Mouse (Mus musculus): ENCODE results near the gene Art2b. TPM values are rescaled to one million over a fixed set of nuclear protein-coding genes. Genes with fewer than 3 reads are reported as not detected.
"Not testable (repeated sequence)": the region's sequence is repeated elsewhere in the genome, so short reads cannot be mapped to it uniquely, and the experiment has no call there.

Gene Art2b
- polyA plus RNA-seq, 2 experiments = not detected

DNA sequence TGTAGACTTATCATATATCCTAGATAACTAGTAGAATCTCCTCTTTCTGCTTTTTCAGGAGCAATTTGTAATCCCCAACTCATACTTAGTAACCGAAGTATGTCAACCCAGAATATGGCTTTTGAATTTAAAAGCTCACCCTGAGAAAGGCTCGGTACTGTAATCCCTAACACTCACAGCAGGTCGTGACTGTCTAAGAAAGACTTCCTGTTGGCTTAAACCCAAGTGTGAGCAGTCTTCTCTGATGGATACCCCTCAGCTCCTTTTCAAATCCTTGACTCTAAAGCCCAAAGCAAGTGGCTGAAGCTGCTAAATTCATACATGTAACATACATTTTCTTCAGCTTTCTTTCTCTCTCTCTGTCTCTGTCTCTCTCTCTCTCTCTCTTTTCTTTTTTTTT is 11.0 kb downstream of the Art2b start:
- H3K4me2 ChIP-seq (replicated peaks; ENCODE audit: low read depth, low read length, severe bottlenecking) = no peak overlapping the region
- H3K4me3 ChIP-seq (replicated peaks; ENCODE audit: low read length) = no peak overlapping the region
- WGBS = 57% methylated on average over 3 of the region's 3 CpGs
- no peak overlapping the region for H3K9ac ChIP-seq (ENCODE audit: low read depth, low read length, severe bottlenecking)
- H3K9me3 ChIP-seq (ENCODE audit: control insufficient read depth, low read length) = no peaks in the 10 kb centered on the region
- no peak overlapping the region for H3K27ac ChIP-seq (replicated peaks; ENCODE audit: low read depth, low read length)
- no peaks in the 10 kb centered on the region for H3K4me1 ChIP-seq (ENCODE audit: control insufficient read depth, insufficient read depth, low read length)
- H3K27me3 ChIP-seq (ENCODE audit: control insufficient read depth, insufficient read depth, low read length) = no peaks in the 10 kb centered on the region
- no peaks in the 10 kb centered on the region for H3K36me3 ChIP-seq (ENCODE audit: control insufficient read depth, insufficient read depth, low read length)
- no peak for ATAC-seq (ENCODE audit: low FRiP score, low read depth)
- no peak for DNase-seq (ENCODE audit: low spot score)
- TF ChIP-seq POLR2A (IDR thresholded peaks at IDR 0.05; ENCODE audit: borderline replicate concordance, extremely low read depth, insufficient read depth, insufficient read length) = no peak

DNA sequence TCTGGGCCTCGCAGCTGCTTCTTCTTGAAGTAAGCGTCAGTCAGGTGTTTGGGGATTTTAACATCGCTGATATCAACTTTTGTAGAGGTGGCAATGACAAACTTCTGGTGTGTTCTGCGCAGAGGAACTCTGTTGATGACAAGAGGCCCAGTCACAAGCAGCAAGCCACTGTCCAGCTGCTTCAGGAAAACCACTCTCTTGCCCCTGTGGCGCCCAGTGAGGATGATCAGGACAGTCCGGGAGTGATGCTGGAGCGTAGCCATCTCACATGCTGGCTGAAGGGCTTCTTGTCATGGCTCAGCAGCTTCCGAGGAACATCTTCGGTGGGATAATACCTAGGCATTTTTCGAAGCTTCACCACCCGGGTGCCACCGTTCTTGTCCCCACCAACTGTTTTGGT is 11.8 kb downstream of the Art2b start:
- not testable (repeated sequence) for DNase-seq (ENCODE audit: low spot score); H3K4me1 ChIP-seq (ENCODE audit: control insufficient read depth, insufficient read depth, low read length); H3K27ac ChIP-seq (replicated peaks; ENCODE audit: low read depth, low read length); ATAC-seq (ENCODE audit: low FRiP score, low read depth); H3K9ac ChIP-seq (ENCODE audit: low read depth, low read length, severe bottlenecking); H3K9me3 ChIP-seq (ENCODE audit: control insufficient read depth, low read length); H3K36me3 ChIP-seq (ENCODE audit: control insufficient read depth, insufficient read depth, low read length); H3K4me3 ChIP-seq (replicated peaks; ENCODE audit: low read length); H3K27me3 ChIP-seq (ENCODE audit: control insufficient read depth, insufficient read depth, low read length); H3K4me2 ChIP-seq (replicated peaks; ENCODE audit: low read depth, low read length, severe bottlenecking)
- 87% methylated on average over 11 of the region's 12 CpGs for WGBS

DNA sequence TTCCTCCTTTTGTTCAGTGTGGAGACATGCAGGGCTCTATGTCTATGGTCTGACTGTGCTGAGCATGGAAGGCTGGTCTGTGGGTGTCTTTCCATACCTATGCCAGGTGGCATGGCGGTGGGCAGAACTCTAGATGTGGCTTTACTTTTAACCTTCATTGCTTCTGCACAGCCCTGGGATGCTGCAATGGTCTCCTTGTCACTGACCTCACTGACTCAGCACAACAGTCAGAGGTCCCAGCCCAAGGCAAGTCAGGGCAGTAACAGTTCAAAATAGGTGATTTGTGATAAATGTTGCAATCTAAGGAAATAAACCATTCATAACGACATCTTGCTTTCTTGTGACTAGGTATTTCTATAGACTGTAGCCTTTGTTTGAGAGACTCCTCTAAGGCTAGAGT is 21.3 kb downstream of the Art2b start:
- Histone ChIP-seq H3K9me3 (ENCODE audit: control insufficient read depth, low read length) (no peaks in the 10 kb centered on the region), H3K4me3 (replicated peaks; ENCODE audit: low read length) (no peak overlapping the region), H3K27ac (replicated peaks; ENCODE audit: low read depth, low read length) (no peak overlapping the region), H3K9ac (ENCODE audit: low read depth, low read length, severe bottlenecking) (no peak overlapping the region), H3K4me2 (replicated peaks; ENCODE audit: low read depth, low read length, severe bottlenecking) (no peak overlapping the region), H3K27me3 (ENCODE audit: control insufficient read depth, insufficient read depth, low read length) (no peaks in the 10 kb centered on the region), H3K36me3 (ENCODE audit: control insufficient read depth, insufficient read depth, low read length) (no peaks in the 10 kb centered on the region), H3K4me1 (ENCODE audit: control insufficient read depth, insufficient read depth, low read length) (no peaks in the 10 kb centered on the region)
- 89% methylated on average over 2 of the region's 2 CpGs for WGBS
- no peak for ATAC-seq (ENCODE audit: low FRiP score, low read depth)
- no peak for TF ChIP-seq POLR2A (IDR thresholded peaks at IDR 0.05; ENCODE audit: borderline replicate concordance, extremely low read depth, insufficient read depth, insufficient read length)
- no peak for DNase-seq (ENCODE audit: low spot score)

- H3K4me3 ChIP-seq (replicated peaks; ENCODE audit: low read length); H3K9ac ChIP-seq (ENCODE audit: low read depth, low read length, severe bottlenecking); H3K4me2 ChIP-seq (replicated peaks; ENCODE audit: low read depth, low read length, severe bottlenecking); ATAC-seq (ENCODE audit: low FRiP score, low read depth); H3K4me1 ChIP-seq (ENCODE audit: control insufficient read depth, insufficient read depth, low read length); H3K27me3 ChIP-seq (ENCODE audit: control insufficient read depth, insufficient read depth, low read length); H3K27ac ChIP-seq (replicated peaks; ENCODE audit: low read depth, low read length); H3K36me3 ChIP-seq (ENCODE audit: control insufficient read depth, insufficient read depth, low read length); H3K9me3 ChIP-seq (ENCODE audit: control insufficient read depth, low read length); DNase-seq (ENCODE audit: low spot score): not testable (repeated sequence)
- WGBS = 67% methylated on average over 5 of the region's 5 CpGs
These were observed 26.0 kb downstream of the Art2b start for GRCm38 (mm10) chr7:101559393-101559792.

DNA sequence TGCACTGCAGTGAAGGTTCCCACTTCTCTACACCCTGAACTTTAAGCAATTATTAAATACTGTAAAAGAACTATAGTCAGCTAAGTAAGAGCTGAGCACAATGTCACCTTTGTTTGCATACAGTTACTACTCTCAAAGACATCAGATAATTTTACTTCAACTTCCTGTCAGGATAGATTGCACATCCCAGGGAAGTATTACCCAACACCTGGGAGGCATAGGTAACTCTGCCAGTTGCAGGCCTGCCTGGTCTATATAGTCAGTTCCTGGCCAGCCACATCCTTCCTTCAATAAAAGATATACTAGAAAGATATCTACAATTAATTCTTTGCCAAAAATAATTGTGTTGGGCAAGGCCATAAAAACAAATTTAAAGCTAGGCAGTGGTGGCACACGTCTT is 28.0 kb downstream of the Art2b start:
- no peak overlapping the region for H3K9ac ChIP-seq (ENCODE audit: low read depth, low read length, severe bottlenecking)
- ATAC-seq (ENCODE audit: low FRiP score, low read depth) (no peak), DNase-seq (ENCODE audit: low spot score) (no peak)
- H3K4me3 ChIP-seq (replicated peaks; ENCODE audit: low read length) = no peak overlapping the region
- TF ChIP-seq POLR2A (IDR thresholded peaks at IDR 0.05; ENCODE audit: borderline replicate concordance, extremely low read depth, insufficient read depth, insufficient read length) = no peak
- H3K4me2 ChIP-seq (replicated peaks; ENCODE audit: low read depth, low read length, severe bottlenecking) = no peak overlapping the region
- H3K27me3 ChIP-seq (ENCODE audit: control insufficient read depth, insufficient read depth, low read length) = no peaks in the 10 kb centered on the region
- no peaks in the 10 kb centered on the region for H3K9me3 ChIP-seq (ENCODE audit: control insufficient read depth, low read length)
- no peaks in the 10 kb centered on the region for H3K36me3 ChIP-seq (ENCODE audit: control insufficient read depth, insufficient read depth, low read length)
- 71% methylated on average over 1 of the region's 1 CpGs for WGBS
- no peaks in the 10 kb centered on the region for H3K4me1 ChIP-seq (ENCODE audit: control insufficient read depth, insufficient read depth, low read length)
- H3K27ac ChIP-seq (replicated peaks; ENCODE audit: low read depth, low read length) = no peak overlapping the region

DNA sequence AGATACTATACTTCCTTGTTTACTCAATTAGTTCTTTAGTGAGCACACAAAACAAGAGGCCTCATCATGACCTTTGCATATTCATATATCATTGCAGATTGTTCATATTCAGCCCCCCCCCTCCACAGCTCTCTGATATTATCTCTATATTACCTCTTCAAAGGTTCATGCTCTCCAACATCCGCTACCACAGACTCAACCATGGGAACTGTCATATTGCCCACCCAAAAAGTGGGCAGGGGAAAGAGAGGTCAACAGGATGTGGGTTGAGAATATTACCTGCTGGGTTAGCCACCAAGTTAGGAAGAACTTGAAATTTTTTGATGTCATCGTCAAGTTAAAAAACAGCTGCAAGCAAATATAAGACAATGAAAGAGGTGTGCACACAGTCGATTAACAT is 29.9 kb downstream of the Art2b start:
- not testable (repeated sequence) for H3K9ac ChIP-seq (ENCODE audit: low read depth, low read length, severe bottlenecking); H3K27me3 ChIP-seq (ENCODE audit: control insufficient read depth, insufficient read depth, low read length); H3K27ac ChIP-seq (replicated peaks; ENCODE audit: low read depth, low read length); H3K4me3 ChIP-seq (replicated peaks; ENCODE audit: low read length); ATAC-seq (ENCODE audit: low FRiP score, low read depth); H3K4me1 ChIP-seq (ENCODE audit: control insufficient read depth, insufficient read depth, low read length); H3K9me3 ChIP-seq (ENCODE audit: control insufficient read depth, low read length); H3K36me3 ChIP-seq (ENCODE audit: control insufficient read depth, insufficient read depth, low read length); DNase-seq (ENCODE audit: low spot score); H3K4me2 ChIP-seq (replicated peaks; ENCODE audit: low read depth, low read length, severe bottlenecking)
- WGBS = 80% methylated on average over 3 of the region's 3 CpGs
